Mouse (Mus musculus) cerebellum, postnatal 36 days (tissue): Measurements from ENCODE around the gene Atpif1.
"Not testable (repeated sequence)": the region's sequence is repeated elsewhere in the genome, so short reads cannot be mapped to it uniquely, and the experiment has no call there.

Source experiments
- DNase-seq, 2 experiments: peaks; one replicate each; pipeline ENCODE4 v3.0.0; 2021 to 2022; ENCODE audit warnings: mixed read lengths in 2 of 2

Atpif1 gene

DNA sequence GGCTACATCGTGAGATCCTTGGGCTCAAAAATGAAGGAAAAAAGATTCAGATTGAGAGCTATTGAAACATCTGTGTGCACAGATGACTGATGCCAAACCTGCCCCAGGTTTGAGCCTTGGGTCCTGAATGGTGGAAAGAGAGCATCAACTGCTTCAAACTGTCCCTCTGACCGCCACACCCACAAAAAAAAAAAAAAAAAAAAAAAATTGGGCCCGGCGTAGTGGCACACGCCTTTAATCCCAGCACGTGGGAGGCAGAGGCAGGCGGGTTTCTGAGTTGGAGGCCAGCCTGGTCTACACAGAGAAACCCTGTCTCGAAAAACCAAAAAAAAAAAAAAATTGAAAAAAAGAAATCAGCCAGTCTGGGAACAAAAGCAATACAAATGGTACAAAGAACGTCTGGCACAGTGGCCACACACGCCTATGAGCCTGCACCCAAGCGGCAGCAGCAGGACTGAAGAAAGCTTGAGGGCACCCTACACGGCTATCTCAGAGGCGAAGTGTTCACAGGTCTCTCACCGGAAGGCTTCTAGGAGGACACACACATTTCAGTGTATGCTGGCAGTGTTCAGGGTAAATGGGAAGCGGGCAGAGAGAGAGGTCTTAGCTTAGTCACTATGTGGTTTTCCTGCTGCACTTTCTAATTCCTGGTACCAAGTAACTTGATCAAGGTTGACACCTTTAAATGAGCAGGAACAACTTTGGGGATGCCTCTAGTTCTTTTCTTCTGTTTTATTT is 43.0 kb downstream of the Atpif1 start:
- DNase-seq: no peak

GRCm38 (mm10) chr4:132488976-132489375 is 44.5 kb downstream of the Atpif1 start:
- DNase-seq: no peak

DNA sequence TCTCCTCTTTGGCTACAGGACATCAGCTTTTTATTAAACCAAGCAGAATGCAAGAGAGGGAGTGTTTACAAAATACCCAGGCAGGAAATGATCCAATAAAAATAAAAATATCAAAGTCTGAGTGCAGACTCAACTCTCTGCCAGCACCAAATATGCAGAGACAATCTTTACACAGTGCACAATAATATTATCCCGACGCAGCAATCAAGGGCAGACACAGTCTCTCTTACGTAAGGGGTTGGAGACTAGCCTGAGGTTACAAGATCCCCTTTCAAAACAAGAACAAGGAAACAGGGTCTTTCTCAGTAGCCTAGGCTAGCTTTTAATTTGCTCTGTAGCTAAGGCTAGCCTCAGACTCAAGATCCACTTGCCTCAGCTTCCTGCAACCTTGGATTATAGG is 44.9 kb downstream of the Atpif1 start:
- DNase-seq: no peak

- DNase-seq: no peak
Observed at GRCm38 (mm10) chr4:132484820-132485219, 48.6 kb downstream of the Atpif1 start.

DNA sequence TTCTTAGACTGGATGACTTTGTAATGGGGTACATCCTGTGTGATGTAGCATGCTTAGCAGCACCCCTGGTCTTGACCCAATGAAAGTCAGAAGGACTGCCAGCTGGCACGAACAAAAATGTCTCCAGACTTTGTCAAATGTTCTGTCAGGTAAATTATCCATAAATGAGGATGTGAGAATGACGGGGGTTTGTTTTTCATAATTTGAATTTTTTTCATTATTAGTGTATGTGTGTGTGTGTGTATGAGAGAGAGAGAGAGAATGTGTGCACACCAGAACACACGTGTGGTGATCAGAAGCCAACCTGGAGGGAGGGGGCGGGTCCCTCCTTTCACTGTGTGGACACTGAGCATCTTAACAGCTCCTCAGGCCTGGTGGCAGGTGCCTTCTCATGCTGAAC is 49.2 kb downstream of the Atpif1 start:
- DNase-seq: no peak

GRCm38 (mm10) chr4:132482956-132483608 is 50.4 kb downstream of the Atpif1 start:
- DNase-seq: no peak

- not testable (repeated sequence) for DNase-seq
Observed at GRCm38 (mm10) chr4:132482104-132482503, 51.4 kb downstream of the Atpif1 start.
